Mouse (Mus musculus): Measurements from ENCODE around the gene Syncrip.

The Syncrip gene

GRCm38 (mm10) chr9:88482230-88482828 is at the start of gene Syncrip:
Gene Syncrip, minus strand, starts transcription at chr9:88482574.
- WGBS, result 1% methylated on average over 56 of the region's 68 CpGs

- 87% methylated on average over 5 of the region's 5 CpGs for WGBS
These were observed 47.7 kb upstream of the Syncrip start for GRCm38 (mm10) chr9:88529979-88530580.

- WGBS, result 89% methylated on average over 3 of the region's 3 CpGs
These were observed 47.2 kb upstream of the Syncrip start for GRCm38 (mm10) chr9:88529571-88529970.

- 89% methylated on average over 5 of the region's 5 CpGs for WGBS
These were observed 46.4 kb upstream of the Syncrip start for GRCm38 (mm10) chr9:88528736-88529135.

- WGBS, result 94% methylated on average over 4 of the region's 4 CpGs
These were observed 45.6 kb upstream of the Syncrip start for GRCm38 (mm10) chr9:88527956-88528355.

- WGBS, result 96% methylated on average over 6 of the region's 6 CpGs
These were observed 43.0 kb upstream of the Syncrip start for GRCm38 (mm10) chr9:88525341-88525740.

- WGBS, result 81% methylated on average over 3 of the region's 3 CpGs
These were observed 42.4 kb upstream of the Syncrip start for GRCm38 (mm10) chr9:88524796-88525195.

GRCm38 (mm10) chr9:88524367-88524766 is 42.0 kb upstream of the Syncrip start:
- WGBS, result 94% methylated on average over 2 of the region's 2 CpGs

- WGBS, result 4% methylated on average over 16 of the region's 16 CpGs
These were observed 40.9 kb upstream of the Syncrip start for GRCm38 (mm10) chr9:88523335-88523668.

GRCm38 (mm10) chr9:88522569-88523334 is 40.4 kb upstream of the Syncrip start:
- WGBS, result under 1% methylated on average over 69 of the region's 69 CpGs

- under 1% methylated on average over 10 of the region's 10 CpGs for WGBS
These were observed 39.7 kb upstream of the Syncrip start for GRCm38 (mm10) chr9:88521961-88522568.

GRCm38 (mm10) chr9:88520849-88521483 is 38.6 kb upstream of the Syncrip start:
- 36% methylated on average over 4 of the region's 4 CpGs for WGBS

GRCm38 (mm10) chr9:88520122-88520848 is 37.9 kb upstream of the Syncrip start:
- 48% methylated on average over 2 of the region's 2 CpGs for WGBS

- WGBS, result 92% methylated on average over 3 of the region's 3 CpGs
These were observed 34.1 kb upstream of the Syncrip start for GRCm38 (mm10) chr9:88516361-88516995.

- WGBS, result 92% methylated on average over 1 of the region's 1 CpGs
These were observed 33.2 kb upstream of the Syncrip start for GRCm38 (mm10) chr9:88515546-88515945.

GRCm38 (mm10) chr9:88501846-88502245 is 19.5 kb upstream of the Syncrip start:
- 90% methylated on average over 6 of the region's 6 CpGs for WGBS

GRCm38 (mm10) chr9:88500112-88500511 is 17.7 kb upstream of the Syncrip start:
- WGBS, result 70% methylated on average over 2 of the region's 2 CpGs

- WGBS, result 91% methylated on average over 1 of the region's 1 CpGs
These were observed 10.1 kb upstream of the Syncrip start for GRCm38 (mm10) chr9:88492522-88492921.

- WGBS, result 48% methylated on average over 6 of the region's 6 CpGs
These were observed 2.2 kb upstream of the Syncrip start for GRCm38 (mm10) chr9:88484531-88484930.

GRCm38 (mm10) chr9:88482829-88483396 is 539 bp upstream of the Syncrip start:
- WGBS, result 0% methylated on average over 50 of the region's 52 CpGs

GRCm38 (mm10) chr9:88481791-88482160 is 598 bp downstream of the Syncrip start:
- under 1% methylated on average over 37 of the region's 43 CpGs for WGBS

All from cerebral cortex, adult 2 months (tissue).